ENCODE assay signal across 27 mouse cellular contexts in the genomic region with DNA sequence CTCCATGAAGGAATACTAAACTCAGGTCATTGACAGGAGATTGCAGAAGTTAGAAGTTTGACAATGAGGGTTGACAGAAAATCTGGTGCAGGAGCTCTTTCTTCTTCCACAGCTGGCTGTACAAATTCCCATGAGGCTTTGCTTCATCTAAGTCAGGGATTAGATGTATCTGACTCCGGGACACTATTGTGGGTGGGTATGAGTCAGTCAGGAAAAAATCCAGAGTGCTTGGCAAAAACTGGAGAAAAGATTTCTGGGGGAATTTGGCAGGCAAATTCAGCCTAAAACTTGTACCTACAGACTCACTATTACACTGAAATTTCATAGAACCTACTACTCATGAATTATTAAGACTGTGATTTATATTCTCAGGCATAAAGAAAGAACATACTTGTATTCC. TPM values are rescaled to one million over a fixed set of nuclear protein-coding genes. Genes with fewer than 3 reads are reported as not detected.
"Had no signal": no experiment of that assay in that cellular context is flagged by ENCODE, and none has a peak within 500 bp of the region (broad histone marks: within the 10 kb centered on the region; RNA-seq: fewer than 3 reads in every experiment).

No protein-coding gene starts in this region.

- H3K4me1 ChIP-seq: kidney, embryonic 15.5 days; limb, embryonic 10.5 days; limb, embryonic 13.5 days; liver, embryonic 12.5 days; liver, embryonic 15.5 days; lung, embryonic 15.5 days; megakaryocyte, embryonic 14.5 days; midbrain, embryonic 10.5 days; midbrain, embryonic 13.5 days; neural tube, embryonic 13.5 days; stomach, embryonic 15.5 days had no signal

- DNase-seq: kidney, adult 8-10 months; kidney, postnatal 10 days; kidney, postnatal 36 days; layer of hippocampus, adult 9-11 months; liver; lung, adult 18-20 months; lung, postnatal 10 days; lung, postnatal 36 days; retina, postnatal 1 day; right cerebral cortex, postnatal 4 days; spleen, adult 18-20 months; thymus, postnatal 25 days had no signal

- H3K4me3 ChIP-seq: kidney, embryonic 15.5 days; limb, embryonic 10.5 days; limb, embryonic 13.5 days; liver, embryonic 12.5 days; liver, embryonic 15.5 days; lung, embryonic 15.5 days; megakaryocyte, embryonic 14.5 days; midbrain, embryonic 10.5 days; midbrain, embryonic 13.5 days; myocyte; neural tube, embryonic 13.5 days; stomach, embryonic 15.5 days had no signal

- H3K27ac ChIP-seq: kidney, embryonic 15.5 days; limb, embryonic 10.5 days; limb, embryonic 13.5 days; liver, embryonic 12.5 days; liver, embryonic 15.5 days; lung, embryonic 15.5 days; midbrain, embryonic 10.5 days; midbrain, embryonic 13.5 days; neural tube, embryonic 13.5 days; stomach, embryonic 15.5 days had no signal

- H3K9ac ChIP-seq: kidney, embryonic 15.5 days; limb, embryonic 13.5 days; liver, embryonic 12.5 days; liver, embryonic 15.5 days; lung, embryonic 15.5 days; midbrain, embryonic 13.5 days; neural tube, embryonic 13.5 days; stomach, embryonic 15.5 days had no signal

- H3K36me3 ChIP-seq: kidney, embryonic 15.5 days; liver, embryonic 12.5 days; liver, embryonic 15.5 days; midbrain, embryonic 10.5 days; midbrain, embryonic 13.5 days; neural tube, embryonic 13.5 days; stomach, embryonic 15.5 days had no signal

- ATAC-seq: liver, embryonic 12.5 days; midbrain, embryonic 13.5 days; midbrain, embryonic 16.5 days had no signal

- H3K27me3 ChIP-seq: kidney, embryonic 15.5 days; liver, embryonic 12.5 days; liver, embryonic 15.5 days; lung, embryonic 15.5 days; megakaryocyte, embryonic 14.5 days; midbrain, embryonic 13.5 days; stomach, embryonic 15.5 days had no signal

RNA-seq across cellular contexts. Expression of a gene that starts 11.3 kb away (rescaled TPM):
- total RNA-seq: monocyte, adult 5-6 weeks; neutrophil, adult 5-6 weeks had no signal
